Mouse (Mus musculus): ENCODE data around the gene Herc6. TPM values are rescaled to one million over a fixed set of nuclear protein-coding genes. Genes with fewer than 3 reads are reported as not detected.

Herc6 gene
- 46.4 TPM for total RNA-seq (2023)

DNA sequence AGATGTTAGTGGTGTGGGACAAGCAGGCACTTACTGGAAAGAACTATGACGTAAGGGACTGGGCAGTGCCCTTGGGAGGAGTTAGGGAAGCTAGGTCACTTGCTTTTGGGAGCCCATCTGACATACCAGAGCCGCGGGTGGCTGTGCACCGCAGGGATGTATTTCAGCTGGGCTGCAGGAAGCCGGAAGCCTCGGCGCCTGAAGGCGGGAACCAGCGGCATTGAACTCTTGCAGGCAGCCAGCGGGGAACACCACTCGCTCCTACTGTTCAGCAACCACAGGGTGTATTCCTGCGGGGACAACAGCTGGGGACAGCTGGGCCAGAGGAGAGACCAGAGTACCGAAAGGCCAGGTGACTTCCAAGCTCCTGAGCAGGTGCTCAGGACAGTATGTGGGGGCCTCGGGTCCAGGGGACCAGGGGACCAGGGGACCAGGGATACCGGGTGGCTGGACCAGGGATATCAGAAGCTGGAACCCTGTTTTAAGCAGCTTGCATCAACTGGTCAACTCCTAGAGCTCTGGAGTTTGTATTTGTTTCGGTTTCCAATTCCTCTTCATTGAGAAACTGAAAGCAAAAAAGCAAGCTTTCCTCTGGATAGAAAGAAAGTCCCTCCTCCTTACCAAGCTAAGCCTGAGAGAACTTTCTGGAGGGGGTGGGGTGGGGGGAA, at the start of gene Herc6:
Gene Herc6 (plus strand): TSS at position 120 of the 668 bp plus-strand sequence.

DNA sequence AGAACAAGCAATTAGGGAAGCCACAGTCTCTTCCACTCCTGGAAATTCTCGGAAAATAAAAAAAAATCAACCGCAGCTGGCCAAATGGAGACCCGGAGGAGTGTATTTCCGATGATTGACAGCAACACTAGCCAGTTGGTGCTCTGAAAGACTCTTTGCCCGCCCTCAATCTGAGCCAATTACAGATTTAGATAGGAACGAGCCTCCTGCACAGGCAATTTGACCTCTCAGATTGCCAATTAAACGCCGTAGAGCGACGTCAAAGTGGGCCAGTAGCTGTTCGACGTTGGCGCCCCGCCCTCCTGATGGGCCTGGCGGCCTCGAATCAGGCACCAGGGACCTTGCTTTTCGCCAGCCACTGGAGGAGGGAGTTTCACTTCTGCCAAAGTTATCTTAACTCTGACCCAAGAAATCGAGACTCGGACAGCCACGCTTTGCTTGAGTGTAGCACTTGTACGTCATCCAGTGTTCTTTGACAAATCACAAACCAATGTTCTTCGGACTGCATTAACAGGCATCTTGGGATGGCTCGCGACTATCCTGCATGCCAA, 45.3 kb upstream of the Herc6 start, which contains the start of gene Ppm1k:
Gene Ppm1k (minus strand): TSS at position 83 of the 551 bp plus-strand sequence.

DNA sequence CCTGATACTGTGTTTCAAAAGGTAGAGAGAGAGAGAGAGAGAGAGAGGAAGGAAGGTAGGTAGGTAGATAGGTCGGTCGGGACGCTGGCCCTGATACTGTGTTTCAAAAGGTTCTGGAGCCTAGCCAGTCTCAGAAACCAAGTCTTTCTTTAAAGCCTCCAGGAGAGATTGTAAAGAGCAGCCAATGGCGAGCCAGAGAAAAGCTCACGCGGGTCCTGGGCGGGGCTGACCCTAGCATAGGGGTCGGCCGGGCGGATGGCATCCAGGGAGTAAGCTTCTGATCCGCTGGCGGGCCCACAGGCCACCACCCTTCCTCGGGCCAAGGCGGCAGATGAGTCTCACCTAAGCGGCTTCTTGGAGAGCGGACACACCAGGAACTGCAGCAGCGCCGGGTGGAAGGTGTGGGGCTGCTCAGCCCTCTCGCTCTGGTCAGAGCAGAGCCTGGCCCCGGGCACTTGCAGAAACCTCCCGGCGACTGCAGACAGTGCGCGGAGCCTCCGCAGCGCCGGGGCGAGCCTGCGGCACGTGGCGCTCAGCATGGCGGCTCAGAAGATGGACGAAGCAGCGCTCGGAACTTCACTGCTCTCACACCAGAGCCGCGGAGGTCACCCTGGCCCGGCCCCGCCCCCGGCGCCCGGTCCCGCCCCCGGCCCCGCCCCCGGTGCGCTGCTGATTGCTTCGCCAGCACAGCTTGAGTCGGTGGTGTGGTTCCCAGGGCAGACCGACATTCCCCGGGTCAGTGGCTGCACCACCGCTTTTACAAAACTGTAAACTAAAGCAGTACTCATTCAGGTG, 110.9 kb downstream of the Herc6 start, which contains the start of gene Pyurf:
Gene Pyurf (minus strand): TSS at position 612 of the 795 bp plus-strand sequence.

DNA sequence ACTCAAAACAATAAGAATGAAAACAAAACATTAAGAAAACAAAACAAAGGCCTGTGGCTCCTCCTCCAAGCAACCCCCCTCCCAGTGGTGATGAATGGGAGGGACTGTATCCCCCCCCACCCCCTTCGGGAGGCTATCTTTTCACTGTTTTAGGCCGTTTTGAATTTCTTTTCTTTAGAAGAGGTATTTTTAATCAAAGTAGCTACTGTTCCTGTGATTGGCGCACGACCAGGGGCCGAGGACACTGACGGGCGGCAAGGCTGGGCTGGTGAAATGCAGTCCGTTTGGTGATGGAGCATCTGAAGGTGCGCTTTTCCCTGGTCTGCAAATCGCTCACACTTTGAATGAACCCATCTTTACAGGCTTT, 121.6 kb downstream of the Herc6 start, which contains the start of gene Lancl2:
Gene Lancl2 (plus strand): TSS at position 165 of the 367 bp plus-strand sequence.

Other genes starting within 250 kb of the Herc6 start
- gene Vmn1r17, start 217.3 kb upstream of the Herc6 start, total RNA-seq (2023) = not detected
- gene Vmn1r18, start 185.2 kb upstream of the Herc6 start, total RNA-seq (2023) = not detected
- gene Vmn1r19, start 177.2 kb upstream of the Herc6 start, total RNA-seq (2023) = not detected
- not detected for gene Vmn1r20, start 152.1 kb upstream of the Herc6 start, total RNA-seq (2023)
- gene Ppm1k, start 45.5 kb upstream of the Herc6 start, total RNA-seq (2023) = 35.1 TPM
- 3.4 TPM for gene Pyurf, start 111.1 kb downstream of the Herc6 start, total RNA-seq (2023)
- 4.5 TPM for gene Lancl2, start 121.5 kb downstream of the Herc6 start, total RNA-seq (2023)
- 48.1 TPM for gene Vopp1, start 244.2 kb downstream of the Herc6 start, total RNA-seq (2023)

Measured in CD8-positive naive resting alpha-beta T cell, adult 57 days (primary cell).